Mouse (Mus musculus) embryonic facial prominence, embryonic 12.5 days (tissue): ENCODE measurements around the gene Mb. TPM values are rescaled to one million over a fixed set of nuclear protein-coding genes. Genes with fewer than 3 reads are reported as not detected.

Experiments used
- ATAC-seq: fragments of 200-750 bp; cut with Nextera tagmentation; 2 replicates; pipeline ENCODE4 v1.8.0; 2017; ENCODE audit not compliant: insufficient number of reproducible peaks, insufficient read depth, low FRiP score, low TSS enrichment
- H3K27ac ChIP-seq: fragments of 300-500 bp; sonication (generic); 2 replicates; pipeline ENCODE4 v1.5.1; 2016; ENCODE audit warnings: mild to moderate bottlenecking
- H3K27me3 ChIP-seq: fragments of 300-500 bp; sonication (generic); 2 replicates; pipeline ENCODE4 v1.6.1; 2016; ENCODE audit warnings: mild to moderate bottlenecking, moderate library complexity
- H3K36me3 ChIP-seq: fragments of 300-500 bp; sonication (generic); 2 replicates; pipeline ENCODE4 v1.6.1; 2016; ENCODE audit warnings: mild to moderate bottlenecking
- H3K4me1 ChIP-seq: fragments of 300-500 bp; sonication (generic); 2 replicates; pipeline ENCODE4 v1.6.1; 2016
- H3K4me2 ChIP-seq: fragments of 300-500 bp; sonication (generic); replicated peaks from 2 replicates; pipeline ENCODE4 v1.6.1; 2016; ENCODE audit warnings: mild to moderate bottlenecking, moderate library complexity
- H3K4me3 ChIP-seq: fragments of 300-500 bp; sonication (generic); 2 replicates; pipeline ENCODE4 v1.5.1; 2016; ENCODE audit warnings: mild to moderate bottlenecking
- H3K9ac ChIP-seq: fragments of 300-500 bp; sonication (generic); 2 replicates; pipeline ENCODE4 v1.6.1; 2016; ENCODE audit warnings: mild to moderate bottlenecking, moderate library complexity
- H3K9me3 ChIP-seq: fragments of 300-500 bp; sonication (generic); 2 replicates; pipeline ENCODE4 v1.6.1; 2016; ENCODE audit warnings: mild to moderate bottlenecking, moderate library complexity
- WGBS: fragments of 180-500 bp; shearing (Covaris S2); methylation state at CpG from one replicate; pipeline ENCODE4 v1.1.7; 2016; 5-methylcytosine and 5-hydroxymethylcytosine counted together
- polyA plus RNA-seq: library from polyadenylated mRNA; unstranded; fragments of >200 nt; fragmentation: Nextera tagmentation; extraction: Ambion mirVana; gene quantifications from 2 replicates; pipeline ENCODE4 v1.2.1, GENCODE M21; 2016

Gene Mb
- polyA plus RNA-seq, 1 experiment from 2014 or later = 1.2 TPM

DNA sequence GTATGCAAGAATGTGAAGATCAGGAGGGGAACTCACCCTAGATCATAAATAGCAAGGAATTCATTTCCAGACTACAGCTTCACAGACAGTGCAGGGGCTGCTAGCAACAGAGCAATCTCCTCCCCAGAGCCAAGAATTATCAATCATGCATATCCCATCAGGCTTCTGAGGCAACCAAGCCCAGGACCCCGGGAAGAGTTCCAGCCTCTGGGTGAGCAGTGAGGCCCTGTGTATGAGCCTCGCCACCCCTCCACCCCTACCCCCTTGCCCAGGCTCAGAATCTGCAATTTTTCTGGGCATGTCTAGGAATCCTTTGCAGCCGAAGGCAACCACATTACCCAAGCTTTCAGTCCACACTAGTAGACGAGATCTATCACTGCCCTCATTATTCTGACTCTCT, 28.6 kb downstream of the Mb start:
- H3K4me3 ChIP-seq = no peak overlapping the region
- H3K9ac ChIP-seq = no peak overlapping the region
- 60% methylated on average over 4 of the region's 4 CpGs for WGBS
- no peaks in the 10 kb centered on the region for H3K4me1 ChIP-seq
- H3K27me3 ChIP-seq = no peaks in the 10 kb centered on the region
- no peak overlapping the region for H3K4me2 ChIP-seq
- no peak for ATAC-seq
- no peaks in the 10 kb centered on the region for H3K9me3 ChIP-seq
- H3K36me3 ChIP-seq = no peaks in the 10 kb centered on the region
- peak overlapping the region; percentile 36; the same call in 1 of the 2 replicates for H3K27ac ChIP-seq

DNA sequence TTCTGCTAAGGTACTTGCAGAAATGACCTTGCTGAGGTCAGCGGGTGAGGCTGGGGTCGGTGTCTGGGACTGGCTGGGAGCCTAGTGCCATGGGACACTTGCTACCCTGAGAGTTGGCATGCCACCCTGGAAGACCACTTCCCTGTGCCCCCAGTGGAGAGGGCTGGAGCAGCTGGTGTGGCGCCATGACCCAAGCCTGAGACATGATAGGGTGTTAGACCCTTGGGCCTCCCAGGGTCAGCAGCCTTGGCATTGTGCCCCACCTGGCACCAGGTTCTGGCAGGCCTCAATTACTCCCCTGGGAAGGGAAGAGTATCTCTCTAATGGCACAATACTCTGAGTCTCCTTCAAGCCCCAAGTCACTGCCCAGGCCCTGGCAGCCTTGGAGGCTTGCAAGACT, 29.4 kb downstream of the Mb start:
- Histone ChIP-seq H3K4me1 (no peaks in the 10 kb centered on the region), H3K9me3 (no peaks in the 10 kb centered on the region), H3K9ac (no peak overlapping the region), H3K4me2 (no peak overlapping the region), H3K27ac (no peak overlapping the region), H3K27me3 (no peaks in the 10 kb centered on the region), H3K36me3 (no peaks in the 10 kb centered on the region), H3K4me3 (no peak overlapping the region)
- whole genome bisulfite sequencing = 93% methylated on average over 3 of the region's 3 CpGs
- ATAC-seq = no peak

DNA sequence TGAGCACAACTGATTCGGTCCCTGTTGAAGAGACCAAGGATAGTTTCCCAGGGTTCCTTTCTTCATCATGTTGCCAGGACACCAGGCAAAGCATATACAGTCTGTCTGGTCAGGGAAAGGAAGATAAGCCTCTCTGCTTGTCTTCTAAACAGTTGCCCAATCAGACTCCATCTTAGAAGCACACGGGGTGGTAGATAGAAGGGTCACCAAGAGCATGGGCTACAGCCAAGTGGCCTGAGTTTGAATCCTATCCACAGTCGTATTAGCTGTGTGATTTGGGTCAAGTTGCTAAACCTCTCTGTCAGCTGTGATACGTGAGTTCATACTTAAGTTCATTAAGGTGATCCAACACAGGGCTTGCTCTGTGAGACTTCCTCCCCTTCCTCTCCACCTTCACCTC, 30.3 kb downstream of the Mb start:
- no peak overlapping the region for H3K27ac ChIP-seq
- no peaks in the 10 kb centered on the region for H3K4me1 ChIP-seq
- H3K4me2 ChIP-seq = no peak overlapping the region
- no peak overlapping the region for H3K4me3 ChIP-seq
- WGBS = 85% methylated on average over 4 of the region's 4 CpGs
- no peaks in the 10 kb centered on the region for H3K36me3 ChIP-seq
- no peaks in the 10 kb centered on the region for H3K27me3 ChIP-seq
- H3K9ac ChIP-seq = no peak overlapping the region
- no peak for ATAC-seq
- H3K9me3 ChIP-seq = no peaks in the 10 kb centered on the region

DNA sequence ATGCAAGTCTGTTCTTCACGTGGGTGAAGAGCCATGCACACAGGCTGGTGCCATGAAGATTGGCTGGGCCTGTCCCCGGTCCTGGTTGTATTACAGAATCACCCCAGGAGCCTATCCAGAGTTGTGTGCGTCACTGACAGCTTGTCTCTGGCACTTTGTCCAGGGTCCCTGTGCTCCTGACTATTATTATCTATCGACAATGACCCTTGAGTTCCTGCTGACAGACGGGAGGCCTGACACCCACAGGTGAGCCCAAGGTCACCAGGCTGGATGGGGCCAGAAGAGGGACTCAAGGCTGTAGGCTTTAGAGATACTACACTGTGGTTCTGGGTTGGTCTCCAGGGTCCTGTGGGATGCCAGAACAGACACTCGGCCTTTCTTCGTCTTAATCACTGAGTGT, 30.9 kb downstream of the Mb start:
- H3K27me3 ChIP-seq = no peaks in the 10 kb centered on the region
- WGBS = 83% methylated on average over 7 of the region's 7 CpGs
- no peak for ATAC-seq

DNA sequence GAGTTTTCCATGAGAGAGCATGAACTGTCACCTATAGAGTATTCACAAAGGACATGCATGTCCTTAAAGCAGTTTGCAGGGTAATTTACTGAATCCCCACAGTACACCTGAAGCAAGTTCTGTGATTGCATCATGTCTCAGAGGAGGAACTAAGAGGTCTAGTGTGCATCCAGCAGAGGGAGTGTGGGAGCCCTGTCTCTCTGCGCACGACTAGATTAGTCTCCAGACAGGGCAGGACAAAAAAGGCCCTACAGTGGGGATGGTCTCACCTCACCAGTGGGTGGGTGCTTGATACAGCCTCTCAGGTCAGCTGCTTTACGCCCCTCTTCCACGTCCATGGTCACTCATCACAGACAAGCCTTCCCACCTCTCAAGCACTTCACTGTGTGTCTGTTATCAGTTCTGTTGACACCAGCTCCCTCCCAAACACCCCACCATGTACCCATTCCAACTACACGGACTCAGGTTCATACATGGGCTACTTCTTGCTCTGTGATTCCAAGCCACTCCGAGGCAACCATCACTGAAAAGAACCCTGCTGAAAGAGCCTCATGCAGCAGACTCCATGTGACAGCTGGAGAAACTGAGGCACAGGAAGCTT, 31.6 kb downstream of the Mb start:
- H3K4me3 ChIP-seq = no peak overlapping the region
- no peak for ATAC-seq
- no peak overlapping the region for H3K4me2 ChIP-seq
- H3K27me3 ChIP-seq = no peaks in the 10 kb centered on the region
- no peak overlapping the region for H3K27ac ChIP-seq
- no peaks in the 10 kb centered on the region for H3K9me3 ChIP-seq
- WGBS = 67% methylated on average over 6 of the region's 6 CpGs
- peaks cover 10% of the 10 kb centered on the region for H3K4me1 ChIP-seq
- no peak overlapping the region for H3K9ac ChIP-seq
- H3K36me3 ChIP-seq = no peaks in the 10 kb centered on the region

More for the DNA sequence above, 30.9 kb downstream of the Mb start:
- Histone ChIP-seq H3K9ac (no peak overlapping the region), H3K27ac (no peak overlapping the region), H3K4me1 (peaks cover 3% of the 10 kb centered on the region), H3K36me3 (no peaks in the 10 kb centered on the region), H3K9me3 (no peaks in the 10 kb centered on the region), H3K4me2 (no peak overlapping the region), H3K4me3 (no peak overlapping the region)

DNA sequence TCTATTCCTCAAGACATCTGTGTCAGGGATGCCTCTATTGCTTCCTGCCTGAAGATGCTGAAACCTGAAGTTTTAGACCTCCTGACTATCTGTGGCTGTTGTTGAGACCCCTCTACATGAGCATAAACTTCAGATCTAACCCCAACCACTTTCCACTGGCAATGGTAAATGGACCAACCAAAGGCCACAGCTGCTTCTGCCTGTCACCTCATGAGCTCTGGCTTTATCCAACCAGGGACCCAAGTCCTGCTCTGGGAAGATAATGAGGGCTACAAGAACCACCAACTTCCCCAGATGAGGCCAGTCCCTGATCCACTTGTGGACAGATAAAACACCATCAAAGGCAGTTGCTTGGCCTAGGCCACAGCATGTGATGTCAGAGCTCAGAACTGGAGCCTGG, 32.6 kb downstream of the Mb start:
- Histone ChIP-seq H3K36me3 (no peaks in the 10 kb centered on the region), H3K27me3 (no peaks in the 10 kb centered on the region), H3K4me2 (no peak overlapping the region), H3K4me1 (peaks cover 18% of the 10 kb centered on the region), H3K4me3 (no peak overlapping the region), H3K9me3 (no peaks in the 10 kb centered on the region), H3K27ac (no peak overlapping the region), H3K9ac (no peak overlapping the region)
- ATAC-seq = no peak

DNA sequence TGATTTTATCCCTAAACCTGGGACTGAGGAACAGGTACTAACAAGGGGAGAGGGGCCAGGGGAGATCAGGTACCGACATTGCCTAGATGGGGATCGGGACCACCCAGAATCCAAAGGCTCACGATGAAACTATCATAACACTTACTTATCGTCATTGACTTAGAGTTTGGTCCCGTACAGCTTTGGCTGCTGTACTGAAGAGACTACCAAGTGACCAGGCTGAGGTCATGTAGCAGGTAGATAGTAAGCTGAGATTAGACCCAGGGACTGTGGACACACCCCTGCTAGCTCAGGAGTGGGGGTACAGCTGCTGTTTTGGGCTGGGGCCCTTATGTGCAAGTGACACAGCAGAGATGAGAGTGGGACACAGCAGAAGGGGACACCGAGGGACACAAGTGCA, 34.0 kb downstream of the Mb start:
- no peak overlapping the region for H3K9ac ChIP-seq
- H3K4me3 ChIP-seq = no peak overlapping the region
- H3K27ac ChIP-seq = no peak overlapping the region
- no peaks in the 10 kb centered on the region for H3K9me3 ChIP-seq
- no peak for ATAC-seq
- peaks cover 18% of the 10 kb centered on the region for H3K4me1 ChIP-seq
- no peaks in the 10 kb centered on the region for H3K36me3 ChIP-seq
- WGBS = 86% methylated on average over 6 of the region's 6 CpGs
- no peaks in the 10 kb centered on the region for H3K27me3 ChIP-seq
- no peak overlapping the region for H3K4me2 ChIP-seq

DNA sequence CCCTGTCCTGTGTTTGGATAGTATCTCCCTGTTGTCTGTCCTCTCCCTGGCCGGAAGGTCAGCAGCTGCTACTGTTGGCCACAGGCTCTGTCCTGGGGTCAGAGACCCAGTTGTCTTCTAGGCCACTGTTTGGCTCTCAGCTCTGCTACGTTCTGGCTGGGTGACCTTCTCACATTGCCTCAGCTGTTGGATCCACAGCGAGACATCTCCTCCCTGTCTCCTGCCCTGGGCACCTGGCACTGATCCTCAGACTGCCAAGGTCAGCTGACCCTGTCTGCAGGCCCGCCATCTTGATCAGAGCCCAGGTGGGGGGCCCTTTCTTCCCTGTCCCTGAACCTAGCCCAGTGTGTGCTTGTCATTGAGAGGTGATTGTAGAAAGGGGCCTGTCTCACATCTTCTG, 35.5 kb downstream of the Mb start:
- ATAC-seq = no peak
- no peak overlapping the region for H3K9ac ChIP-seq
- no peak overlapping the region for H3K4me3 ChIP-seq
- no peaks in the 10 kb centered on the region for H3K36me3 ChIP-seq
- H3K4me2 ChIP-seq = no peak overlapping the region
- H3K27me3 ChIP-seq = no peaks in the 10 kb centered on the region
- peak overlapping the region; percentile 65; the same call in 1 of the 2 replicates for H3K27ac ChIP-seq
- no peaks in the 10 kb centered on the region for H3K9me3 ChIP-seq
- WGBS = 67% methylated on average over 4 of the region's 4 CpGs
- peaks cover 18% of the 10 kb centered on the region for H3K4me1 ChIP-seq

DNA sequence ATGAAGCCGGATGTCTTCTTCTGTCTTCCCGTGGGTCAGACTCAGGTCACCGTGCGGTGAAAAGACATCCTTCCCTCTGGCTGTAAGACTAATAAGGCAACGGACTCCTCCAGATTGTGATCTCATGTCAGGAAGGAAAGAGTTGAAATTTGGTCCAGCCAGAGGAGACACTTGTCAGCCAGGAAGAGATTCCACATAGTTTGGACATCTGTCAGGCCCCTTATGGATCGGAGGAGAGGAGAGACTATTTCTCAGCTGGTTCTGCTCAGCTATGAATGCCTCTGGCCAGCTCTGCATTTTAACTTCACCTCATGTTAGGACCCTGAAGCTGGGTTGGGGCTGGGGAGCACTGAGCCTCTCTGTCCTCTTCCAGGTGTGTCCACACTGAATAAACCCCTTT, 36.0 kb downstream of the Mb start:
- H3K9me3 ChIP-seq = no peaks in the 10 kb centered on the region
- H3K4me2 ChIP-seq = 0 out of 2 replicates have a peak overlapping the region, but pooled peaks have one; percentile 20
- peak overlapping the region; percentile 70; the same call in 1 of the 2 replicates for H3K27ac ChIP-seq
- 43% methylated on average over 6 of the region's 6 CpGs for WGBS
- no peaks in the 10 kb centered on the region for H3K27me3 ChIP-seq
- no peak for ATAC-seq
- no peak overlapping the region for H3K9ac ChIP-seq
- peaks cover 18% of the 10 kb centered on the region for H3K4me1 ChIP-seq
- no peak overlapping the region for H3K4me3 ChIP-seq
- H3K36me3 ChIP-seq = no peaks in the 10 kb centered on the region

DNA sequence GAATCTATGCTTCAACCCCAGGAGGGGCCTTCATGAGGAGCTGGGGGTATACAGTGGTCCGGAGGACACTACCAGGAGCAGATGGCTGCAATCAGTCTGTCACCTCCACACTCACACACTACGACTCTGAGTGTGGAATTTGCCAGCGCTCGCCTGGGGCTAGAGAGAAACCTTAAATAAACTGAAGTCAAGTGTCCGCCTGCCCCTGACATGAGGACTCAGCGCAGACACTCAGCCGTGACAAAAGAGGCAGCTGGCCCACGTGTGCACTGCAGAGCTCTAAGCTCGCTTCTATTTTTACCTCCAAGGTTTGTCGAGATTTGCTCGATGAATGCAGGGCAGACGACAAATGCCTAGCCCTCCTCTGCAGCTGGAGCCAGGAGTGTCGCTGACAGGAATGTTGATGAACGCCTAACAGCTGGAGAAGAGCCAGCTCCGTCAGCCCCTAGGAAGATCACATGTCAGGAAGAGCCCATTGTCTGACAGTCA, 36.7 kb downstream of the Mb start:
- H3K4me2 ChIP-seq = peak overlapping the region; percentile 20; the same call in 1 of the 2 replicates
- H3K27ac ChIP-seq = peak overlapping the region; percentile 70
- H3K36me3 ChIP-seq = no peaks in the 10 kb centered on the region
- no peaks in the 10 kb centered on the region for H3K27me3 ChIP-seq
- no peak overlapping the region for H3K4me3 ChIP-seq
- peak overlapping the region; percentile 29; the same call in 1 of the 2 replicates for H3K9ac ChIP-seq
- H3K9me3 ChIP-seq = no peaks in the 10 kb centered on the region
- H3K4me1 ChIP-seq = peaks cover 18% of the 10 kb centered on the region
- no peak for ATAC-seq
- WGBS = 8% methylated on average over 15 of the region's 15 CpGs

DNA sequence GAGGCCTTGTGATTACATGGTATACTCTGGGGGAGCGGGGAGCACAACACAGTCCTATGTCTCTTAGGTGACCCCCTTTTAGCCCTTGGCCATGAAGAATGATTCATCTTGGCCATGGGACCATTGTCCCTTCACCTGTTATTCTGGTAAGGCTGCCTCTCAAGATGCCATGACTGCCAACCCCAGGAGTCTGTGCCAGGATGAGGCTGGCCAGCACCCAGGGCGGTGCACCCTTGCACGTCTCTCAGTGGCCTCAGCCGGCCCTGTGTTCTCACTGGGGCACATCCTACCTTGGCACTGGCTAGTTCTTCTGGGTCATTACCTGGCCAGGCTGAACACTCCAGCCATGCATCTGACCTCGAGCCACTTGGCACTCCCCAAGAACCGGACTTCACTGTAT, 41.6 kb downstream of the Mb start:
- ATAC-seq = no peak
- Histone ChIP-seq H3K4me1 (peaks cover 9% of the 10 kb centered on the region), H3K9ac (no peak overlapping the region), H3K4me2 (no peak overlapping the region), H3K27ac (no peak overlapping the region), H3K9me3 (no peaks in the 10 kb centered on the region), H3K36me3 (no peaks in the 10 kb centered on the region), H3K27me3 (no peaks in the 10 kb centered on the region), H3K4me3 (no peak overlapping the region)
- WGBS = 89% methylated on average over 6 of the region's 6 CpGs

DNA sequence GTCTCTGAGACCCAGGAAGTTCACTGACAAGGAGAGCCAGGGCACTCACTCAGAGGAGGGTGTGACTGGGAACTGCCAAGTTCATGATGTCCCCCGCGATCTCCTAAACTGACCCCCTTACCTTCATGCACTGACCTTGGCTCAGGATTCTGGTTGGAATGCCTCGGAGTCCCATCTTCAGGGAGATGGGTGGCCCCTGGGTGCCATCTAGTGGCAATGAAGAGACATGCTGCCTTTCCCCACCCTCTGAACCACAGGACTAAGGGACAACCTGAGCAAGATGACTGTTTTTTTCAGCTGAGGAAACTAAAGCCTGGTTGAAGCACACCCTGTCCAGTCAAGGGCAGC, 46.6 kb downstream of the Mb start:
- Histone ChIP-seq H3K27me3 (peaks cover 6% of the 10 kb centered on the region; the same call in 1 of the 2 replicates), H3K9ac (no peak overlapping the region), H3K36me3 (no peaks in the 10 kb centered on the region), H3K9me3 (no peaks in the 10 kb centered on the region), H3K4me3 (no peak overlapping the region), H3K27ac (no peak overlapping the region), H3K4me2 (no peak overlapping the region), H3K4me1 (peaks cover under 1% of the 10 kb centered on the region; the same call in 1 of the 2 replicates)
- 16% methylated on average over 3 of the region's 3 CpGs for WGBS
- no peak for ATAC-seq
